Mouse (Mus musculus) embryonic stem cell, embryonic (primary cell): Measurements from ENCODE around the gene Strada.

Source experiments
- CTCF ChIA-PET, 4 experiments: fragments of 300-600 bp in 2 of 4; fragments of 350-600 bp in 2 of 4; sonication (Branson Sonifier 250); formaldehyde crosslinking; loops; one replicate each; lab custom pipeline; 2022; ENCODE audit warnings: inconsistent platforms in 2 of 4; lab: Charles Lee
- POLR2A ChIA-PET, 4 experiments: fragments of 300-600 bp in 2 of 4; fragments of 350-600 bp in 2 of 4; sonication (Branson Sonifier 250); formaldehyde crosslinking; loops; one replicate each; lab custom pipeline; 2022; ENCODE audit warnings: antibody characterized with exemption in 4 of 4, inconsistent platforms in 1 of 4; lab: Charles Lee

Strada gene

DNA sequence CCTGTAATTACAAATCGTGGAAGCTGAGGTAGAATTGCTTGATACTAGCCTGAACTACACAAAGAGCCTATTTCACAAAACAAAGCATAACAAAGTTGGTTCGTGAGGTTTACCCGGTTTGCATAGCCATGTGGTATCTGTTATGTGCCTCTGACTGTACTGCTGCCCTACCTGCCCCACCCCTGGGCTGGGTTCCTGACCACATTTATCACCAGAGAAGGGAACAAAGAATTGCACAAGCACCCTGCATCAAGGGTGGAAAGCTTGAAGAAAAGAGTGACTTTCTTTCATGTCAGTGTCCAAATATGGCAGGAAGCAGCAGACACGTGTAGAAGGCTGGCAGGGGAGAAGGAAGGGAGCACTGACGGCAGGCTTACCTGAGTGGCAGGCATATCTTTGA lies 34.5 kb downstream of the Strada start:
- POLR2A ChIA-PET: interaction anchor here in 2 of 4 experiments (1.0 to 3.4 kb wide), 4 partner anchors 18 to 26 kb away, joined by 3 to 12 read pairs (median 4); no protein-coding TSS in a partner anchor
- CTCF ChIA-PET: interaction anchor here in 3 of 4 experiments (0.5 to 0.8 kb wide), 4 partner anchors 72 to 575 kb away, joined by 3 to 4 read pairs (median 3); no protein-coding TSS in a partner anchor

DNA sequence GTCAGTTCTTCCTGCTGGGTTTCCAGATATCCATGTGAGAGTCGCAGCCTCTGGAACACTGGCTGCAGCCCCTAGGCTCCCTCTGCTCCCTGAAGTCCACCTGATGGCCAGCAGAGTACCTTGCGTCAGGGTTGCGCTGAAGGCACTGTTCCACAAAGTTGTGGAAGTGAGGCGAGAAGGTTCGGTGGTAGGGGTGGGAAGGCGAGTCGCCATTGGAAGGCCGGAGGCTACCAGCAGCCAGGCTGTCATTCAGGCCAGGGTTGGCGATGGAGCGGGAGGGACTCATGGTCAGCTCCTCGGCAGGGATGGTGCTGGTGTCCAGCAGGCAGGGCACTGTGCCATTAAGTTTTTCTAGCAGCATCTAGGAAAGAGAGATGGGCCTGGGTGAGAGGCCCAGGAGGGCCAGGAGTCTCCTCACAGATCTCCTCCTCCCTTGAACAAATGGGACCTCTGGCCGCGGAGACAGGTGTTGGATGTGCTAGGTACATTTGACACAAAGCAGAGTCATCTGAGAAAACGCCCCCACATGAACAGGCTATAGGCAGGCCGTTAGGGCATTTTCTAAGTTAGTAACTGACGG lies 37.3 kb downstream of the Strada start:
- ChIA-PET CTCF (no interaction called here), POLR2A (interaction anchor here in 2 of 4 experiments (1.2 to 3.4 kb wide), 2 partner anchors 29 to 30 kb away, joined by 4 to 12 read pairs; no protein-coding TSS in a partner anchor)

DNA sequence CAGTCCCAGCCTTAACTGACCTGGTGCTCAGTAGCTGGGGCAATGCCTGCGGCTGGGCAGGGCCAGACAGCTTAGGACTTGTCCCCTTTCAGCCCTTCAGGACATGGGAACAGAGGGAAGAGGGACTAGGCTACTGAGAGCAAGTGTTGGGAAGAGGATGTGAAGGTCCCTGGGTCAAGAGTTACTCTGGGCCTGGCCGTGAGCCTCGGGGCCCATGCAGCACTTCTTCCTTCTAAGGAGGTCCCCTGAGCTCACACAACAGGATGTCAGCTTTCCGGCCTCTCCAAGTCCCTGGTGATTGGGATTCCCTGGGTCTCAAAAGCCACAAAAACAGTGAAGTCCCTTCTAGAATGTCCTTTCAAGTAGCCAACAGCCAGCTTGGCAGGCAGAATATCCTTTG lies 38.4 kb downstream of the Strada start:
- POLR2A ChIA-PET: interaction anchor here in 3 of 4 experiments (0.5 to 1.4 kb wide), 6 partner anchors 15 to 1220 kb away, joined by 3 to 5 read pairs (median 4); no protein-coding TSS in a partner anchor

DNA sequence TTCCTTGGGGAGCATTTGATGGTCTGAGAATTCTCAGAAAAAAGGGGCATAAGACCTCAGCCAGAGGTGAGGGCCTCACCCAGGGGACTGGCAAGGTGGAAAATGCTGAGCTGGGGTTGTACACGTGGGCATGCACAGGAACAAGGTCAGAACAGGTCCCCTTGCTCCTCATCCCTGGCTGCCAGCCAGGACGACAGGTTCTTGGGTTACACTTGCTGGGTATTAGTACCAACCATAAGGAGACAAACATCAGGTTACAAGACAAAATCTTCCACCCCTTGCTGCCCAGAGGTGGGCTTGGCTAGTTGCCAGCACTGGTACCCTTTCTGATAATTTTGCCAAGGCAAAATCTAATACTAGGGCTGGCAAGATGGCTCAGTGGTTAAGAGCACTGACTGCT lies 39.7 kb downstream of the Strada start:
- ChIA-PET POLR2A (interaction anchor here in 3 of 4 experiments (0.6 to 2.8 kb wide), 17 partner anchors 9 to 326 kb away, joined by 3 to 31 read pairs (median 4); partner anchors contain the start of gene Ern1 (in 1 of the 3)), CTCF (interaction anchor here in 2 of 4 experiments (1.0 to 1.3 kb wide), 3 partner anchors 18 to 236 kb away, joined by 3 read pairs; no protein-coding TSS in a partner anchor)

More for the DNA sequence above, 38.4 kb downstream of the Strada start:
- CTCF ChIA-PET: no interaction called here

DNA sequence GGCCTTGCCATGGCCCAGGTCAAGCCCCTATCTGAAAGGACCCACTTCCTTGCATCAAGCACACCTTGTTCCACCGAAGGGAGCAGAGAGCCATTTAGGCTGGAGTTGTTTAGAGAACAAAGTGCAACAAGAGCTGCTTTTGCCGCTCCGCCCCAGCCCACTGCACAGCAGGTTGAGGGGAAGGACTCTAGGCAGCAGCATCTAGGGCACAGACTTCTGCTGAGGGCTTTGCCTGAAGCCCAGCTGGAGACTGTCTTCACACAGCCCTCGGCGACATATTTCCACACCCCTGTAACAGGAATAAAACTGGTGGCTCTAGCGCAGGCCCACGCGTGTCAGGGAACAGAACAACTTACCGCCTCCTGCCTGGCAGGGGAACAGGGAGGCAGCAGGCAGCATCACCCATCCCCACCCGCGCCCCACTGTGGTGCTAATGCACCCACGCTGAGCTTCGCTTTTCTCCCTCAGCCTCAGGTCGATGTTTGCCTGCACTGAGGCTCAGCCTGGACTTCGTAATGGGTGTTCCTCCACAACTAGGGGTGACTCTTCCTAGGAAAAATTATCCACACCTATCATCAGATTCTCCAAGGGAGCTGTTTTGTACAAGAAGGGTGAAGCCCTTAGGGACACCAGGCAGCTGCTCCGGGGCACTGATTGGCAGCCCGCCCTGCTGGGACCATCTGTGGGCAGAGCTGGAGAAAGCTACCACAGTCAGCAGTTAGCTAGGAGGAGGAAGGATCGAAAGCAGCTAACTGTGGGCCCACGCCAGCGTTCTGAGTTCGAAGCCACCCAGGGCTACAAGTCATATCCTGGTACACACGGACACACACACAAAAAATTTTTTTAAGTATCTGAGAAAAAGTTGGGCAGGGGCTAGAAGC lies 40.9 kb downstream of the Strada start, which contains the start of the genes Gm10840 and Limd2:
Gene Gm10840, plus strand, starts transcription at position 10 of the 881 bp plus-strand sequence.
Gene Limd2, minus strand, starts transcription at position 20 of the 881 bp plus-strand sequence.
- POLR2A ChIA-PET: interaction anchor here in 3 of 4 experiments (0.6 to 2.8 kb wide), 39 partner anchors 8 to 837 kb away, joined by 3 to 31 read pairs (median 3); partner anchors contain the start of genes Ccdc47 (in 2 of the 3), Cep95 (in 1 of the 3), Dcaf7 (in 1 of the 3) and Ddx5 (in 1 of the 3)
- CTCF ChIA-PET: interaction anchor here (0.5 to 1.3 kb wide), 10 partner anchors 17 to 975 kb away, joined by 3 to 12 read pairs (median 3); no protein-coding TSS in a partner anchor

DNA sequence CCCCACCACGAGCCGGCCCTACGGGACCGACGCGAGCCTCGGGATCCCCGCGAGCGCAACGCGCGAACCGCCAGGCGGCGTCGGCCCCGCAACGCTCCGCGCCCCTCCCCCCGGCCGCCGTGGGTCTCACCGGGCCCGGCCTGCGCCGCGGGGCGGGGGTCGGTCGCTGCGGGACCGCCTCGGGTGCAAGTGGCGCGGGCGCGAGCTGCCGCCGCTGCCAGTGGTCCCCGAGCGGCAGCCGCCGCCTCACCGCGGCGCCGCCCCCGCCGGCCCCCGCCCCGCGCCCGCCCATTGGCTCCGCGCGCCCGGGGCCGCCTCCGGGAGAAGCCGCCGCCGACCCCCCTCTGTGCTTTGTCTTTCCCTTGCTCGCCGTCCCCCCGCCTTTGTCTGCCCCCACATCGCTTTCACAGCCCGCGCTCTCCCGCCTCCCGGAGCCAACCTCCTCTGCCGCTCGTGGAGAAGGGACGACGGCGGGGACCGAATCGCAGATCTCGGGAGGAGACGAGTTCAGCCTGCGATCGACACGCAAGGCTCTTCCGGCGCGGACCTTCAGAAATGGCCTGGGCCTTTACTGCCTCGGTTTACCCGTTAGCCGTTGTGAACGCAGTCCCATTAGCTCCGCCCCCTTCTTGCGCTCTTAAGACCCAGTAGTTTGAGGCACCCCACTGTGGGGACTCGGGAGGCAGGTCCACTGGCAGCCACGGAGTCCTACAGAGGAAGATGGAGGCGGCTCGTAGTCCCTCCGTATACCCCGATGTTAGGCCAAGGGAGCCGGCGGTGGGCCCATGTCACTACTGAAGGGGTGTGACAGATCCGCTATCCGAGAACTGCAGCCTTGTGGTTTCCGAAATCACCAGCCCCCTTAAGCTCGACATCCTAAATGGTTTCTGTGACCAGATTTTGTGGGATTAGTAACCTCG lies 41.8 kb downstream of the Strada start:
- ChIA-PET CTCF (interaction anchor here in 2 of 4 experiments (0.5 to 1.1 kb wide), 3 partner anchors 171 to 233 kb away, joined by 3 to 4 read pairs (median 3); no protein-coding TSS in a partner anchor), POLR2A (interaction anchor here in 3 of 4 experiments (0.7 to 2.8 kb wide), 29 partner anchors 8 to 838 kb away, joined by 3 to 31 read pairs (median 4); partner anchors contain the start of genes Ccdc47 (in 2 of the 3), Cep95 (in 1 of the 3), Ddx5 (in 1 of the 3) and Map3k3 (in 1 of the 3))

DNA sequence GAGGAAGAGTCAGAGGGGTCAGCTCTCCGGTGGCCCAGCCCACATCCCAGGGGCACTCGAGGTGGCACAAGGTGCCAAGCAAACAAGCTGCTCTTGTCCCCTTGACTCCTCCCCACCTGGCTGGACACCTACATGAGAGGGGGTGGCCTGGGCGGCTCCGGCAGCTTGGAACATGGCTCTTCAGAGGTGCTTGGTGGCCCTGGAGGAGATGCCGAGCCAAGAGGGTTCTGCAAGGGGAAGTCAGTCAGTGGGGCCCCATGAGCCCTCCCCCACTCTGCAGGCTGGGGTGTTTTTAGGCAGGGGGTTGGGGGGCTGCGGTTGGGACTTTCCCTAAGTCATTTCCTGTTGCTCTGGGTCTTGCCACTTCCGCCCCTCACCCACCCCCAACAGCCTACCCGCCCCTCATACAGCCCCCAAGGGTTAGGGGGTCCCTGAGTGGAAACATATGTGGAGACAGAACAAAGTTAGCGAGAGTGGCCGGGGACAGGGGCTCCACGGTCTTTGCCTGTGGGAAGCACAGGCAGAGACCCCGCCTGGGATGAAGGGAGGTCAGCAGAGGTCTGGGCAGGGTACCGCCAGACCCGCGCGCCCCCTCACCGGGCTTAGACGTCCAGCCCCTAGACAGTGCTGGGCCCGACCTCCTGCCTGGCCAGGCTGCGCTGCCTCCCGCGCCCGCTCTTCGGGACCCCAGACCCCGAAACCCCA lies 42.6 kb downstream of the Strada start:
- ChIA-PET CTCF (interaction anchor here in 2 of 4 experiments (0.5 to 1.1 kb wide), 4 partner anchors 13 to 190 kb away, joined by 3 to 5 read pairs (median 4); no protein-coding TSS in a partner anchor), POLR2A (interaction anchor here in 3 of 4 experiments (0.6 to 3.1 kb wide), 18 partner anchors 9 to 209 kb away, joined by 3 to 16 read pairs (median 4); partner anchors contain the start of genes Ccdc47 (in 1 of the 3), Map3k3 (in 1 of the 3) and Strada (in 1 of the 3))

DNA sequence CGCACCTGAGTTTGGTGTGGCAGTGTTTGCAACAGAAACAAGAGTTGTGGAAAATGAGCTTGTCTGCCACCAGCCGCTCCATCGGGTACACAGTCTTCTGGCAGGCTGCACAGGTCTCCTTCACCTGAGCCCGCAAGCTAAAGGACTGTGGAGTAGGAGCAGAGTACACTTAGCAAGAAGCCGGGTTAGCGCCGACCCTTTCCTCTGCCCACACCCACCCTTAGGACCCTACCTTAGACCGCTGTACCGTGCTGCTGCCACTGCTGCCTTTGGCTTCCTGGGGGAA lies 43.1 kb downstream of the Strada start:
- ChIA-PET POLR2A (interaction anchor here in 3 of 4 experiments (0.6 to 3.1 kb wide), 18 partner anchors 9 to 208 kb away, joined by 3 to 16 read pairs (median 4); partner anchors contain the start of genes Ccdc47 (in 1 of the 3), Map3k3 (in 1 of the 3) and Strada (in 1 of the 3)), CTCF (interaction anchor here in 2 of 4 experiments (0.5 to 1.1 kb wide), 4 partner anchors 13 to 190 kb away, joined by 3 to 5 read pairs (median 4); no protein-coding TSS in a partner anchor)

DNA sequence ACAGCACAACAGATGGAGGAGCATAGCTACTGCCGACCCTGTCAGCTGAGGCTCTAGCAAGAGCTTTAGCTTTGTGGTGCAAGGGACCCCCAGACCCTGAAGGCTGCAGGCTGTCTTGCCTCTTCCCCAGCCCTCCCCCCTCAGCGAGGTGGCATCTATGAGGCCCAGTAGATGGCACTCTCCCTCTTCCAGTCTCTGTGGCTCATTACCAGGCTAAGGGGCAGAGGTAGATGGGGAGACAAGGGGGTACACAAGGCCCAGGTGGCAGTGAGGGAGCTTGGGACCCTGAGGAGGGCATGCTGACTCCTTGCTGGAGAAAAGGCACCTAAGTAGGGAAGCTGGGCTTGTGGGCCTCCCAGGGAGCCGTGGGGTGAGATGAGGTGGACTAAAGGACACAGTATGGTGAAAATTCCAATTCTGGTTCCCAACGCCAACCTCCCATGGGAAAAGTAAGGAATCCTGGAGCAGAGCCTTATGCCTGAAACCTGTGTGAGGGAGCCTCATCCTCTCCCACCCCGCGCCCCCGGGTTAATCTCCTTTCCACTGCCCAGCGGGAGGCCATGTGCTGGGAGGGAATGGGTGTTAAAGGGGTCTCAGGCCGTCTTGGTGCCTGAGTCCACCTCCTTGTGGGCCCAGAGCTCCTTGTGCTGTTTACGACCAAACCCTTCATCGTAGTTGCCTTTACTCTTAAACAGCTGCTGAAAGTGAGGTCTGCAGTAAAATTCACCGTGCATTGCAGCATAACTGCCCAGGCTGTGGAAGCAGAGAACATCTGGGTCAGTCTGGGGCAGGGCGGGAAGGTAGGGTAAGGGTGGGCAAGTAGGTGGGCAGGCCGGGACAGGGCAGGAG lies 43.7 kb downstream of the Strada start:
- CTCF ChIA-PET: interaction anchor here in 1 of 4 experiments (0.7 to 1.3 kb wide), 3 partner anchors 12 to 36 kb away, joined by 3 to 6 read pairs (median 4); no protein-coding TSS in a partner anchor
- POLR2A ChIA-PET: interaction anchor here in 3 of 4 experiments (0.6 to 3.1 kb wide), 20 partner anchors 8 to 269 kb away, joined by 3 to 16 read pairs (median 4); partner anchors contain the start of genes Ccdc47 (in 1 of the 3), Map3k3 (in 1 of the 3) and Strada (in 1 of the 3)

DNA sequence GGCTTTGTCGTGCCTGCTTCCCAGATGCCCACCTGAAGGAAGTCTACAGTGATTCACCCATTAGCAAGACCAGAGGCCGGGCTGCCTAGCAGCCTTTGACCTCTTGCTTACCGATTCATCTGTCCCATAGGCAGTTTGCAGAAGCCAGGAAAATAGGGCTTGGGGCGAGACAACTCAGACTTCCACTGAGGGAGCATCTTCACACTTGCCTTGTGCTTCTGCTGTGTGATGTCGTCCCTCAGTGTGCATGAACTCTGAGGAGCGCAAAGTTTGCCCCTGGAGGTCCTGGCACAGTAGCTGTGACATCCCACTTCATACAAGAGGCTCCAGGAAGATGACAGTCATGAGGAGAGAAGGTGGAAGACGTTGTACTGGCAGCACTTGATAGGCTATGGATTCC lies 44.8 kb downstream of the Strada start:
- ChIA-PET CTCF (no interaction called here), POLR2A (interaction anchor here in 2 of 4 experiments (1.3 to 3.1 kb wide), 5 partner anchors 7 to 100 kb away, joined by 3 to 16 read pairs (median 6); no protein-coding TSS in a partner anchor)

DNA sequence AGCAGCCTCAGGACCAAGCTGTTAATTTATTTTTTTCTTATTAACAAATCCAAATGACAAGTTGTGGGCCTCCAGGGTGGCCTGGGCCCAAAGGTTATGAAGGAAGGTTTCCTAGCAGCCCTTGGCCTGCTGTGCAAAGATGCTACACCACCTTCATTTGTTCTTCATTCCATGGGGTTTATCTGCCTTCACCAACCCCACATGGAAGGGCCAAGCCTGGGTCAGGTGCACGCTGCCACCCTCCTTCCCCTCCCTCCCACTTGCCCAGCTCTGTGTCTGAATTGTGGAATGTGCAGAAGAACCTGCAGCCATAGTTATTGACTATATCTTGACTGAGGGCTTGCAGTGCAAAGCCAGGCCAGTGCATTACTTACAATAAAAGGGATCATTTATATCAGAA lies 45.7 kb downstream of the Strada start:
- CTCF ChIA-PET: no interaction called here
- POLR2A ChIA-PET: interaction anchor here in 2 of 4 experiments (0.6 to 3.2 kb wide), 8 partner anchors 10 to 815 kb away, joined by 3 to 16 read pairs (median 3); no protein-coding TSS in a partner anchor

DNA sequence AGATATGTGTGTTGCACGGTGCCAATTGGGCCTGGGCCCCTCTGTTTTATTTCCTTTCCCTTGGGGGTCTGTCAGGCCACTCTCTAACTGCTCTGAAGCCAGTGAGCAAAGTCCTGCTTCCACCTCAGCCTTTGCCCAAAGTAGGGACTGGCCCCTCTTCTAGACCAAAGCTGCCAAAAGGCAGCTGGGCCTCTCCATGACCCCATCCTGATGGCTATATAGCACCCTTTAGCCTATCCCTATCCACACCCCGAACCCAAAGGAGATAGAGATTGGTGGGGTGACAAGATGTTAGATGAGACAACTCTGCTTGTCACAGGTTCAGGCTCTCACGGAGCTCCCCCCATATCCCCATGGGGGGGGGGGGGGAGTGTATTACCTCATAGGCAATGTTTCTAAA lies 46.2 kb downstream of the Strada start:
- ChIA-PET POLR2A (interaction anchor here in 3 of 4 experiments (0.6 to 3.2 kb wide), 11 partner anchors 9 to 814 kb away, joined by 3 to 16 read pairs (median 4); no protein-coding TSS in a partner anchor), CTCF (interaction anchor here in 1 of 4 experiments (0.6 kb wide), 1 partner anchor 1924 kb away, joined by 3 read pairs; the partner anchor contains the start of gene Mapt)

DNA sequence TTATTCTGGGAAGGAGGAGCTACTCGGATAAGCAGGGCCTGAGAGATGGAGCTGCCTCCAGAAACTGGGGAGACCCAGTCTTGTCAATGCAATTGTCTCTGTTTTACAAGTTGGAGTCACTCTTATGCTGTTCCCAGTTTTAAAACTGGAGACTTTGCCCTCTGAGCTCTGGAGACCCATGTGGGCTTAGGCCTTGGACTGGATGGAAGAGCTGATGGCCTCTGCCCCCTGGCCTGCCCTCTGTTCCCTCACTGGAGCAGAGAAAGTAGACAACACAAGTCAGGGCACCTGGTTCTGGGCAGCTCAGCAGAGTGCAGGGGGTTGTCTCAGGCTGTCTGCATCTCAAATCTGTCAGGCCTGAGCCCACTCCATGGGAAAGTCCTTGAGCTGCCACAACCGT lies 47.2 kb downstream of the Strada start:
- CTCF ChIA-PET: interaction anchor here in 3 of 4 experiments (0.6 to 0.7 kb wide), 3 partner anchors 50 to 190 kb away, joined by 3 to 6 read pairs (median 4); no protein-coding TSS in a partner anchor

DNA sequence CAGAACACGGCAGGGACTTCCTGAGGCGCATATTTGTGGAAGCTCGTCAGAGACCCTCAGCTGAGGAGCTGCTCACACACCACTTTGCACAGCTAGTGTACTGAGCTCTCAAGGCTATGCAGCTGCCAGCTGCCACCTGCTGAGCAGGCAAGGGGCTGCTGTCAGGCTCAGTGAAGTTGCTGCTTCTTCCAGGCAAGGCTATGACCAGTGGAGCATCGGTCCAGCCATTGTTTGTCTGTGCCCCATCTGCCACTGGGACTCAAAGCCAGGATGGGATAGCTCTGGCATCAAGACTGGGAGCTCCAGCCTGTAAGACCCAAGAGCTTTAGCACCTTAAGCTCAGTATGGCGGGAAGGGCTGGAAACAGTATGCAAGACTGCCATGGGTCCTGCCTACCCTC lies 47.9 kb downstream of the Strada start:
- ChIA-PET CTCF (no interaction called here), POLR2A (interaction anchor here in 3 of 4 experiments (0.5 to 3.2 kb wide), 10 partner anchors 10 to 69 kb away, joined by 3 to 16 read pairs (median 3); no protein-coding TSS in a partner anchor)

More for the DNA sequence above, 47.2 kb downstream of the Strada start:
- POLR2A ChIA-PET: interaction anchor here in 3 of 4 experiments (0.5 to 3.2 kb wide), 13 partner anchors 9 to 1031 kb away, joined by 3 to 16 read pairs (median 4); partner anchors contain the start of gene Map3k3 (in 1 of the 3)
